Mouse (Mus musculus) G1E-ER4 (cell line): Measurements from ENCODE around the gene Tysnd1. TPM values are rescaled to one million over a fixed set of nuclear protein-coding genes. Genes with fewer than 3 reads are reported as not detected.

Experiments used
- GATA1 ChIP-seq: IDR thresholded peaks from one replicate; pipeline ENCODE4 v1.8.0; 2012; ENCODE audit warnings: low read length, inconsistent platforms
- polyA plus RNA-seq: library from polyadenylated mRNA; stranded (reverse); fragments of >175 nt; gene quantifications from 2 replicates; pipeline ENCODE4 v1.2.3, GENCODE M21; 2012

The Tysnd1 gene
- polyA plus RNA-seq, 1 experiment = 127 TPM

DNA sequence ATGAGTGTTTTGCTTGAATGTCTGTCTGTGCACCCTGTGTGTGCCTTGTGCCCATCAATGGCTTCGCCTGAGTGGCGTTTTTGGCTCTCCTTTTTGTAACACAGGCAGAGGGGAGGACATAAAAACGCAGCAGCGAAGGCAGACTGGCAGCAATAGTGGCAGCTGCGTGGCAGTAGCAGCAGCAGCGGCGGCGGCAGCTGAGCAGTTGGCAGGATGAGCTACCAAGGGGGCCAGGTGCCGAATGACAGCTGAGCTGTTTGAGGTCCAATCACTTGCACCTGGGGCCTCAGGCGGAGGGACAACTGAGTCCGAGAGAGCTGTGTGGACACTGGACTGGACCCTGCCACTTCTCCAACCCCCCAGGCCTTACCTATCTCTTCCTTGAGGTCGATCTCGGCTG, 52.0 kb downstream of the Tysnd1 start:
- TF ChIP-seq GATA1 = no peak

GRCm38 (mm10) chr10:61750014-61750413, 54.7 kb downstream of the Tysnd1 start:
- TF ChIP-seq GATA1 = no peak

- TF ChIP-seq GATA1 = no peak
These were observed 56.4 kb downstream of the Tysnd1 start for GRCm38 (mm10) chr10:61751534-61752219.

Other genes starting within 250 kb of the Tysnd1 start
- gene Eif4ebp2, start 242.9 kb upstream of the Tysnd1 start, polyA plus RNA-seq = 92.1 and 97.1 TPM in 2 replicates
- gene Lrrc20, start 219.7 kb upstream of the Tysnd1 start, polyA plus RNA-seq = 10.3 and 15.8 TPM in 2 replicates
- not detected in 2 replicates for gene Npffr1, start 100.0 kb upstream of the Tysnd1 start, polyA plus RNA-seq
- gene Ppa1, start 47.0 kb upstream of the Tysnd1 start, polyA plus RNA-seq = 26.1 and 37.7 TPM in 2 replicates
- 25.2 and 41.5 TPM in 2 replicates for gene Sar1a, start 15.2 kb upstream of the Tysnd1 start, polyA plus RNA-seq
- gene Aifm2, start 19.7 kb downstream of the Tysnd1 start, polyA plus RNA-seq = 1.5 and 1.6 TPM in 2 replicates
- gene H2afy2, start 88.6 kb downstream of the Tysnd1 start, polyA plus RNA-seq = not detected in 2 replicates